Mouse (Mus musculus) erythroid progenitor cell, adult 5-6 weeks (primary cell): Measurements from ENCODE around the gene Mecom. TPM values are rescaled to one million over a fixed set of nuclear protein-coding genes. Genes with fewer than 3 reads are reported as not detected.

Experiments
- ATAC-seq: replicated peaks from 2 replicates; pipeline ENCODE4 v1.8.0; 2016; ENCODE audit warnings: moderate number of reproducible peaks, mild to moderate bottlenecking, moderate TSS enrichment, inconsistent platforms; ENCODE audit not compliant: poor library complexity, low FRiP score, severe bottlenecking
- total RNA-seq, 2 experiments: library from RNA; stranded (forward) in 1 of 2; stranded (reverse) in 1 of 2; fragments of 150-400 nt in 1 of 2; fragments of 186-747, 209-891 nt in 1 of 2; gene quantifications; 2 replicates each; pipeline versions ENCODE4 v1.2.3 to v1.2.4; 2015 to 2017; ENCODE audit warnings: low replicate concordance in 2 of 2

Mecom gene
- total RNA-seq, 2 experiments from 2014 or later = 0.68 TPM; not detected in 1

- no peak for ATAC-seq
These were observed 155.1 kb downstream of the Mecom start for GRCm38 (mm10) chr3:30392662-30393061.

GRCm38 (mm10) chr3:30392218-30392617 lies 155.6 kb downstream of the Mecom start:
- no peak for ATAC-seq

- ATAC-seq = no peak
These were observed 157.5 kb downstream of the Mecom start for GRCm38 (mm10) chr3:30390346-30390745.

GRCm38 (mm10) chr3:30380273-30380672 lies 167.5 kb downstream of the Mecom start:
- ATAC-seq = no peak

- no peak for ATAC-seq
These were observed 168.5 kb downstream of the Mecom start for GRCm38 (mm10) chr3:30379301-30379700.

- ATAC-seq = no peak
These were observed 176.3 kb downstream of the Mecom start for GRCm38 (mm10) chr3:30371472-30371871.

GRCm38 (mm10) chr3:30370860-30371455 lies 176.8 kb downstream of the Mecom start:
- ATAC-seq = no peak

GRCm38 (mm10) chr3:30366621-30367020 lies 181.2 kb downstream of the Mecom start:
- ATAC-seq = no peak

GRCm38 (mm10) chr3:30361190-30361589 lies 186.6 kb downstream of the Mecom start:
- ATAC-seq = no peak

- no peak for ATAC-seq
These were observed 193.7 kb downstream of the Mecom start for GRCm38 (mm10) chr3:30353878-30354727.

GRCm38 (mm10) chr3:30349279-30349678 lies 198.5 kb downstream of the Mecom start:
- ATAC-seq = no peak

GRCm38 (mm10) chr3:30344151-30344550 lies 203.7 kb downstream of the Mecom start:
- no peak for ATAC-seq

GRCm38 (mm10) chr3:30332337-30332736 lies 215.5 kb downstream of the Mecom start:
- no peak for ATAC-seq

- ATAC-seq = no peak
These were observed 217.3 kb downstream of the Mecom start for GRCm38 (mm10) chr3:30330476-30330875.

GRCm38 (mm10) chr3:30330021-30330420 lies 217.8 kb downstream of the Mecom start:
- ATAC-seq = no peak

GRCm38 (mm10) chr3:30314955-30315354 lies 232.9 kb downstream of the Mecom start:
- ATAC-seq = no peak

GRCm38 (mm10) chr3:30308081-30308480 lies 239.7 kb downstream of the Mecom start:
- no peak for ATAC-seq

- ATAC-seq = no peak
These were observed 240.2 kb downstream of the Mecom start for GRCm38 (mm10) chr3:30307601-30308000.

GRCm38 (mm10) chr3:30306080-30306479 lies 241.7 kb downstream of the Mecom start:
- no peak for ATAC-seq

GRCm38 (mm10) chr3:30299460-30299859 lies 248.3 kb downstream of the Mecom start:
- no peak for ATAC-seq

- no peak for ATAC-seq
These were observed 253.4 kb downstream of the Mecom start for GRCm38 (mm10) chr3:30294433-30294832.
